Mouse (Mus musculus): ENCODE results near the gene Epha8. TPM values are rescaled to one million over a fixed set of nuclear protein-coding genes. Genes with fewer than 3 reads are reported as not detected.

The Epha8 gene
- polyA plus RNA-seq, 1 experiment, result 0.01 TPM

- Histone ChIP-seq H3K27me3 (ENCODE audit: control insufficient read depth, insufficient read depth, insufficient read length) (peaks cover 81% of the 10 kb centered on the region), H3K79me3 (ENCODE audit: low read depth) (no peaks in the 10 kb centered on the region), H3K79me2 (ENCODE audit: control insufficient read depth, insufficient read depth) (no peaks in the 10 kb centered on the region), H3K4me3 (ENCODE audit: insufficient read depth, poor library complexity, severe bottlenecking) (no peak overlapping the region), H3ac (ENCODE audit: control insufficient read depth, insufficient read length, low read depth) (no peak overlapping the region), H3K36me3 (ENCODE audit: control insufficient read depth, insufficient read depth) (no peaks in the 10 kb centered on the region)
- no peak for TF ChIP-seq MYOG (IDR thresholded peaks at IDR 0.05; ENCODE audit: control insufficient read depth, extremely low read depth, insufficient read length)
- no peak for TF ChIP-seq FOSL1 (IDR thresholded peaks at IDR 0.05; ENCODE audit: insufficient read depth, low read length, poor library complexity, severe bottlenecking)
- TF ChIP-seq CTCF (IDR thresholded peaks at IDR 0.05; ENCODE audit: control insufficient read depth, insufficient read depth, insufficient read length), result no peak
- TF ChIP-seq MAX (IDR thresholded peaks at IDR 0.05), result no peak
- TF ChIP-seq CEBPB (IDR thresholded peaks at IDR 0.05; ENCODE audit: low read depth), result no peak
- TF ChIP-seq MYOD1 (IDR thresholded peaks at IDR 0.05; ENCODE audit: control insufficient read depth, insufficient read length, low read depth), result no peak
- no peak for TF ChIP-seq USF1 (IDR thresholded peaks at IDR 0.05; ENCODE audit: low read depth)
These were observed 18.7 kb downstream of the Epha8 start for GRCm38 (mm10) chr4:136937935-136938334.

- Histone ChIP-seq H3K36me3 (ENCODE audit: control insufficient read depth, insufficient read depth) (no peaks in the 10 kb centered on the region), H3K4me3 (ENCODE audit: insufficient read depth, poor library complexity, severe bottlenecking) (no peak overlapping the region), H3K79me3 (ENCODE audit: low read depth) (no peaks in the 10 kb centered on the region), H3ac (ENCODE audit: control insufficient read depth, insufficient read length, low read depth) (no peak overlapping the region), H3K27me3 (ENCODE audit: control insufficient read depth, insufficient read depth, insufficient read length) (peaks cover 80% of the 10 kb centered on the region), H3K79me2 (ENCODE audit: control insufficient read depth, insufficient read depth) (no peaks in the 10 kb centered on the region)
- TF ChIP-seq CEBPB (IDR thresholded peaks at IDR 0.05; ENCODE audit: low read depth), result no peak
- no peak for TF ChIP-seq MAX (IDR thresholded peaks at IDR 0.05)
- no peak for TF ChIP-seq MYOG (IDR thresholded peaks at IDR 0.05; ENCODE audit: control insufficient read depth, extremely low read depth, insufficient read length)
- TF ChIP-seq USF1 (IDR thresholded peaks at IDR 0.05; ENCODE audit: low read depth), result no peak
- no peak for TF ChIP-seq CTCF (IDR thresholded peaks at IDR 0.05; ENCODE audit: control insufficient read depth, insufficient read depth, insufficient read length)
- TF ChIP-seq FOSL1 (IDR thresholded peaks at IDR 0.05; ENCODE audit: insufficient read depth, low read length, poor library complexity, severe bottlenecking), result no peak
- no peak for TF ChIP-seq MYOD1 (IDR thresholded peaks at IDR 0.05; ENCODE audit: control insufficient read depth, insufficient read length, low read depth)
These were observed 19.3 kb downstream of the Epha8 start for GRCm38 (mm10) chr4:136937344-136937743.

- H3K79me3 ChIP-seq (ENCODE audit: low read depth), result no peaks in the 10 kb centered on the region
- TF ChIP-seq MAX (IDR thresholded peaks at IDR 0.05), result no peak
- TF ChIP-seq CEBPB (IDR thresholded peaks at IDR 0.05; ENCODE audit: low read depth), result no peak
- TF ChIP-seq FOSL1 (IDR thresholded peaks at IDR 0.05; ENCODE audit: insufficient read depth, low read length, poor library complexity, severe bottlenecking), result no peak
- TF ChIP-seq USF1 (IDR thresholded peaks at IDR 0.05; ENCODE audit: low read depth), result no peak
- TF ChIP-seq MYOG (IDR thresholded peaks at IDR 0.05; ENCODE audit: control insufficient read depth, extremely low read depth, insufficient read length), result no peak
- no peak for TF ChIP-seq CTCF (IDR thresholded peaks at IDR 0.05; ENCODE audit: control insufficient read depth, insufficient read depth, insufficient read length)
- TF ChIP-seq MYOD1 (IDR thresholded peaks at IDR 0.05; ENCODE audit: control insufficient read depth, insufficient read length, low read depth), result no peak
- H3ac ChIP-seq (ENCODE audit: control insufficient read depth, insufficient read length, low read depth), result no peak overlapping the region
- peaks cover 74% of the 10 kb centered on the region for H3K27me3 ChIP-seq (ENCODE audit: control insufficient read depth, insufficient read depth, insufficient read length)
- no peak overlapping the region for H3K4me3 ChIP-seq (ENCODE audit: insufficient read depth, poor library complexity, severe bottlenecking)
- no peaks in the 10 kb centered on the region for H3K36me3 ChIP-seq (ENCODE audit: control insufficient read depth, insufficient read depth)
- H3K79me2 ChIP-seq (ENCODE audit: control insufficient read depth, insufficient read depth), result no peaks in the 10 kb centered on the region
These were observed 21.6 kb downstream of the Epha8 start for GRCm38 (mm10) chr4:136934746-136935613.

DNA sequence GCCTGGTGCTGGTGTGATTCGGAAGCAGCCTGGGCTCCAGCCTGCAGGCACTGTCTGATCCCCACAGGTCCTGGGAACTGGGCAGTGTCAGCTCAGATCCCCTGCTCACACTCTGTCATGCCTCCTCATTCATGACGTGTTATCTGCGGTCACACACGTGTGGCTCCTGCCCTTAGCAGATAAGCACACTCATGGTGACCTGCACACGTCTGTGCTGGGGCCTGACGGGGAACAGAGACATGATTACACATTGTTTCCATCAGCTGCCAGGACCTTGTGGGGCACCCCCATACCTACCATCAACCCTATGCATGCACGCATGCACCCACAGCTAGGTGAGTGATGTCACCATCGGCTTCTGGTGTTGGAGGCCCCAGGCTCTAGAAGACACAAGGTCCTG, 26.1 kb downstream of the Epha8 start:
- Histone ChIP-seq H3ac (ENCODE audit: control insufficient read depth, insufficient read length, low read depth) (no peak overlapping the region), H3K27me3 (ENCODE audit: control insufficient read depth, insufficient read depth, insufficient read length) (peaks cover 41% of the 10 kb centered on the region), H3K4me3 (ENCODE audit: insufficient read depth, poor library complexity, severe bottlenecking) (no peak overlapping the region), H3K79me2 (ENCODE audit: control insufficient read depth, insufficient read depth) (no peaks in the 10 kb centered on the region), H3K36me3 (ENCODE audit: control insufficient read depth, insufficient read depth) (no peaks in the 10 kb centered on the region), H3K79me3 (ENCODE audit: low read depth) (no peaks in the 10 kb centered on the region)
- TF ChIP-seq USF1 (IDR thresholded peaks at IDR 0.05; ENCODE audit: low read depth) (no peak), MAX (IDR thresholded peaks at IDR 0.05) (no peak), MYOD1 (IDR thresholded peaks at IDR 0.05; ENCODE audit: control insufficient read depth, insufficient read length, low read depth) (no peak), MYOG (IDR thresholded peaks at IDR 0.05; ENCODE audit: control insufficient read depth, extremely low read depth, insufficient read length) (no peak), CEBPB (IDR thresholded peaks at IDR 0.05; ENCODE audit: low read depth) (no peak), CTCF (IDR thresholded peaks at IDR 0.05; ENCODE audit: control insufficient read depth, insufficient read depth, insufficient read length) (no peak), FOSL1 (IDR thresholded peaks at IDR 0.05; ENCODE audit: insufficient read depth, low read length, poor library complexity, severe bottlenecking) (no peak)

DNA sequence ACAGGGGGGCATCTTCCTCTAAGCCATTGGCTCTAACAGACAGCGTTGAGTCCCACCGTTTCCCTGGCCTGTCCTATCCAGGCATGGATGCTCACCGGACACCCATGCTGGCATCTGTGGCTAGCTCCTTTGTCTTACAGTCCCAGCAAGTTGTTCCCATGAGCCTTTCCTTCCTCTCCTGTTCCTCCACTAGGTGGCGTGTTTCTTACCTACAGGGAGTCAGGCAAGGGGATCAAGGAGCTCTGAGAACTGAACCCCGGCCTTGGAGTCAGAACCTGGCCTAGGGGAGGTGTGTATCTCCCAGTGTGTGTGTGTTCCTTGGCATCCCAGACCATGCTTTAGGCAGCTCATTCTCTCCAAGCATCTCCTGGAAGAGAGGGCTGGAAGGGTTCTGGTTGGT, 27.7 kb downstream of the Epha8 start:
- Histone ChIP-seq H3K79me2 (ENCODE audit: control insufficient read depth, insufficient read depth) (no peaks in the 10 kb centered on the region), H3K4me3 (ENCODE audit: insufficient read depth, poor library complexity, severe bottlenecking) (no peak overlapping the region), H3ac (ENCODE audit: control insufficient read depth, insufficient read length, low read depth) (no peak overlapping the region), H3K27me3 (ENCODE audit: control insufficient read depth, insufficient read depth, insufficient read length) (peaks cover 41% of the 10 kb centered on the region), H3K79me3 (ENCODE audit: low read depth) (no peaks in the 10 kb centered on the region), H3K36me3 (ENCODE audit: control insufficient read depth, insufficient read depth) (no peaks in the 10 kb centered on the region)
- no peak for TF ChIP-seq MYOD1 (IDR thresholded peaks at IDR 0.05; ENCODE audit: control insufficient read depth, insufficient read length, low read depth)
- TF ChIP-seq FOSL1 (IDR thresholded peaks at IDR 0.05; ENCODE audit: insufficient read depth, low read length, poor library complexity, severe bottlenecking), result no peak
- no peak for TF ChIP-seq MYOG (IDR thresholded peaks at IDR 0.05; ENCODE audit: control insufficient read depth, extremely low read depth, insufficient read length)
- no peak for TF ChIP-seq USF1 (IDR thresholded peaks at IDR 0.05; ENCODE audit: low read depth)
- TF ChIP-seq CTCF (IDR thresholded peaks at IDR 0.05; ENCODE audit: control insufficient read depth, insufficient read depth, insufficient read length), result no peak
- no peak for TF ChIP-seq CEBPB (IDR thresholded peaks at IDR 0.05; ENCODE audit: low read depth)
- no peak for TF ChIP-seq MAX (IDR thresholded peaks at IDR 0.05)
